Mouse (Mus musculus) megakaryocyte, embryonic 14.5 days (primary cell): ENCODE results near the gene Popdc2.
"Not testable (repeated sequence)": the region's sequence is repeated elsewhere in the genome, so short reads cannot be mapped to it uniquely, and the experiment has no call there.

Experiments
- FLI1 ChIP-seq: IDR thresholded peaks from 2 replicates; pipeline ENCODE4 v1.6.1; 2012; ENCODE audit warnings: low read length, inconsistent platforms, mixed read lengths
- GATA1 ChIP-seq: IDR thresholded peaks from 3 replicates; pipeline ENCODE4 v1.6.1; 2012; ENCODE audit warnings: mixed read lengths, low read length, inconsistent platforms, borderline replicate concordance

- TF ChIP-seq GATA1, FLI1: not testable (repeated sequence)
Measured at GRCm38 (mm10) chr16:38338077-38338476, 23.9 kb upstream of the Popdc2 start.
